Mouse (Mus musculus): Measurements from ENCODE around the gene Sorcs2. TPM values are rescaled to one million over a fixed set of nuclear protein-coding genes. Genes with fewer than 3 reads are reported as not detected.
"Not testable (repeated sequence)": the region's sequence is repeated elsewhere in the genome, so short reads cannot be mapped to it uniquely, and the experiment has no call there.

The Sorcs2 gene
- total RNA-seq, 2 experiments from 2014 or later = 58.4 to 58.7 TPM

DNA sequence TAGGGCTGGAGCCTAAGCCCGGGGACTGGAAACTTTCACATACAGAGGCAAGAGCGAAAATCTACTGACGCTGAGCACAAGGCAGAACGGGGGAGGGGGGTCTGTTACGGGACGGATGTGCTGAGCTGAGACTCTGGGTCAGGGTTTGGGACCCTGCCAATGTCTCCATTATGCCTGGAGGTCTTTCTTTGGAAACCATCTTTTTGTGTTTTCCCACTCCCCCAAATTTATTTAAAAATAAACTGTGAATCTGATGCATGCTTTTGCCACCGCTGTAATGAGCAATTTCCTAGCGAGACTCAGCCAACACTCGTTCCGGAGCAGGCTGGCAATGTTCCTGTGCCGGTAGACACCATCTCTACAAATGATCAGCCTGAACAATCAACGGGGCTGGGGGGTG lies 137.1 kb downstream of the Sorcs2 start:
- intact Hi-C loops (cut with DNase I) = no loop called here
- DNase-seq (ENCODE audit: extremely low spot score in 1 of 2, low spot score in 2 of 2) = peak in 1 of 2 experiments; percentile 46

DNA sequence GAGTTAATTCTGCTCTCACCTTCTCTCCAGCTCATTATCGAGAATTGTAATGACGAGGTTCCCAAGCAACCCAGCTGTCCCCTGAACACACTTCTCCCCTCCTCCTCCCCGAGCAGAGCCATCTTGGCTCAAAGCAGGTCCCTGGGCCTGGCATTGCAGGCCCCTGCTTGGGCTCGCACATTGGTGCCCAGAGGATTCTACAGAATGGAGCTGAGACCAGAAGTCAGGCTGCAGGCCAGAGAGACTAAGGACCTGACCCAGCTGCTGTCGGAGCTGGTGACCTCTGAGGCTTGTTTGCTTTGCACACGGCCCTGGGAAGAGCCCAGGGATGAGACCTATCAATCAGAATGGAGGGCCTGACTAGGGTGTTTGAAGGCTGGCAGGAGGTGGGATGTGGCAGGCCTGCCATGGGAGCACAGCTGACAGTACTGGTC lies 138.2 kb downstream of the Sorcs2 start:
- no peak for DNase-seq (ENCODE audit: extremely low spot score in 1 of 2, low spot score in 2 of 2)

DNA sequence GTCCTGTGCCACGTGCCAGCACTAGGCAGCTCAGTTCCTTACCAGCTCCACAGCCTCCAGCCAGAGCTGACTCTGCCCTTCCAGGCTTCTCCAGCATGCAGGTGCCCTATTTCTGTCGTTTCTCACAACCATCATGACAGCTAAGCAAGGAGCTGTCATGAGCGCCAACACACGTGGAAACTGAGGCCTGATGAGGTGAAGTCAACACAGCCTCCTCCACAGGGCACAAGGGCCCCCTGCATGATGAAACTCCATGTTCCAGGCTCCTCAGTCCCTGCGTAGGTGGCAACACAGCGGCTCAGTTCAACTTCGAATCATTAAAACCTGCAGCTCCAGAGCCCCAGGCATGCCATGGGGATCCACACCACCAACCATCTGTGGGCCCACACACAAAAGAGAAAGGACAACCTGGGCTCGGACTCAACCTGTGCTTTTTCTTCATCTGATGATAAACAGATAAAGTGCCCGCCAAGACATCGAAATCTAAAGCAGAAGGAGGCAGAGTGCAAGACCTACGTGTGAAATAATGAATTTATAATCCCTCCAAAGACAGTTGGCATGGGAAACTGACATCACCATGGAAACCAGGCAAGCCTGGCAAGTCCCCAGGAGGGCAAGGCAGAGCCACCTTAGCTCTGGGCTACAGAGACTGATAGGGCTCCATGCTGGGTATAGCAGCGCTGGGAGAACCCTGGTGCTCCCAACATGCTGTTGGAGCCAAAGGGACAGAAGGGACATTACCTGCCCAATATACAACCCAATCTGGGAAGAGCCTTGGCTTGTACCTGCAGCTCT lies 139.4 kb downstream of the Sorcs2 start:
- intact Hi-C loops (cut with DNase I) = no loop called here
- no peak for DNase-seq (ENCODE audit: extremely low spot score in 1 of 2, low spot score in 2 of 2)

More for the DNA sequence above, 138.2 kb downstream of the Sorcs2 start:
- intact Hi-C loops (cut with DNase I) = no loop called here

DNA sequence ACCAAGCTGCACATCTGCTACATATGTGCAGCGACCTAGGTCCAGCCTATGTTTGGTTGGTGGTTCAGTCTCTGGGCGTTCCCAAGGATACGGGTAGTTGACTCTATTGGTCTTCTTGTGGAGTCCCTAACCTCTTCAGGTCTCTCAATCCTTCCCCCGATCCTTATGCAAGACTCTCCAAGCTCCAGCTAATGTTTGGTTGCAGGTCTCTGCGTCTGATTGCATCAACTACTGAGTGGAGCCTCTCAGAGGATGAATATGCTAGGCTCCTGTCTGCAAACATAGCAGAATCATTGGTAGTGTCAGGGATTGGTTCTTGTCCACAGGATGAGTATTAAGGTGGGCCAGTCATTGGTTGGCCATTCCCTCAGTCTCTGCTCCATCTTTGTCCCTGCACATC lies 140.9 kb downstream of the Sorcs2 start:
- DNase-seq (ENCODE audit: extremely low spot score in 1 of 2, low spot score in 2 of 2) = no peak
- intact Hi-C loops (cut with DNase I) = no loop called here

DNA sequence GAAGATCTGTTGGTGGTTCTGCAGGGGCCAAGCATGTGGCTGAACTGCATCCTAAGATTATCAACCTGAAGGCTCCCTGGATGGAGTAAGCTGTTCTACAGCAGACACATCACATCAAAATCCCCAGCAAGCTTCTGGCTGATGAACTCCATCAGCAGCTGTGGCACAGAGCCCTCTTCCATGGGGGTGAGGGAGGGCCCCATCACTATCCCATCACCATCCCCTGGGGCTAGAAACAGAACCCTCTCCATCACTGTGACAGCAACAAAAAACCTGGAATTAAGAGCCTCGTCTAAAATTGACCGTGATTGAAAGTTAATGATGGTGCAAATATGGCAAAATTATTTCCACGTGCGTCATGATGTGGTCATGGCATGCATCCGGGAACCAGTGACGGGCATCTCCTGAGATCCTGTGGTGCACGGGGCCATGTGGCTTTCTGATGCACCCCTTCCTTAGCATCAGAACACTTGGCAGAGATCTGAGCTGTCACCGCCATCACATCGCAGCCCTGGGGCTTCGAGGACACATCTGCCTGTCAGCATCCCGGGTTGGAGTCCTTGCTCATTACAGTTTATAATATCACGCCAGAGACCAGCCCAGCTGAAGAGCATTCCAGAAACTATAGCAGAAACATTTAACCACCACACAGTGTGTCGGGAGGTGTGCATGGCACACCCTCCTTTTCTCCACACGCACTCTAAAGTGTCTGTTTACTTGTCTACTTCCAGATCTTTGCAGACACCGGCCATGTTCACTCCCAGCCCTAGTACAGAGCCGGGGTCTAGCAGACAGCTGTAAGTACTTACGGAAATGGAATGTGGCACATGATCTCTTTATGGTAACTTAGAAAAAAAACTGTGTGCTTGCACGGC lies 143.1 kb downstream of the Sorcs2 start:
- intact Hi-C loops (cut with DNase I) = no loop called here
- DNase-seq (ENCODE audit: extremely low spot score in 1 of 2, low spot score in 2 of 2) = no peak

DNA sequence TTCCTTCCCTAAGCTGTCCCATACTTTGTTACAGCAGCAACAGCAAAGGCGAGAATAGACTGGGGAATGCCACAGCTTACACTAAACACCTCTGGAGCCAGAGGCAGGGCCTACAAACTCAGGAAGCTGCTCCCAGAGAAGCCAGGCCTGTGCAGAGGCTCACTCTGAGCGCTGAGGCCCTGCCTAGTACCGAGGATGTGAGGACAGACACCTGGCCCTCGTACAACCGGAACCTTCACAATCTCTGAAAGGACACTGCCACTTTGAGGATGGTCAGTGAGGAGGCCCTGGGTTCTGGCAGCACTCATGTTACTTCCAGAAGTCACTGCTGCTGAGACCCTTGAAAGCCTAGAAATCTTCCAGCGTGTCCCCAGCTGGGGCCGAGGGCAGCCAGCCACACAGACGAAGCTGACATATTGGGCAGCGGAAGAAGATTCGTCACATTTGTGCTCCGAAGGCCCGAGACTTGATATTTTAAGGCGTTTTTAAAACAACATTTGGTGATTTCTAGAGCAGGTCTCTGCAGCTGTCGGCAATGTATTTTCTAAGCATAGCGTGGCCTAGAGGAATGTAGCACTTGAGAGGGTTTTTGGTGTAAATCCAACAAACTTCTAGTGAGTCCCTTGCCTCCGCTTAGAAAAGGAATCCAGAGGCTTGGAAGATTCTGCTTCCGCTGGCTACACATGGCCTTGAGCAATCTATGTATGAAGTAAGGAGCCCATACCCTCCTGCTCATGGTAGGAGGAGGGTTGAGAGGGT lies 145.0 kb downstream of the Sorcs2 start:
- intact Hi-C loops (cut with DNase I) = no loop called here
- no peak for DNase-seq (ENCODE audit: extremely low spot score in 1 of 2, low spot score in 2 of 2)

DNA sequence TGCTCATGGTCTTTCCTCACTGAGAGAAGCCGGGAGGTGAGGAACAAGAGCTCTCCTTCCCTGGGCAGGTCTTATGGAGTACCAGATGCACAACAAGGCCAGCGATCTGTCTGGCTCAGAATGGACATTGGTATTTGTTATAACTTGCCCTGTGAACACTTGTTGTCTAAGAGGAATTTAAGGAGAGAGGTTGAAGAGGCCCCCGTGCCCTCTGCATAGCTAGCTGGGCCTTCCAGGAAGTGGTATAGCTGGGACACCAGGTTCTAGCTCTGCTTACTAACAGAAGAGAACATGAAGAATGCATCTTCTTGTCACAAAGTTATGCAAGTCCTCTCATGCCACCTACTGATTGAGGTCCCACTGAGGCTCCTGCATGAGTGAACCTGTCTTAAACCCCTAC lies 149.9 kb downstream of the Sorcs2 start:
- intact Hi-C loops (cut with DNase I) = no loop called here
- DNase-seq (ENCODE audit: extremely low spot score in 1 of 2, low spot score in 2 of 2) = no peak

DNA sequence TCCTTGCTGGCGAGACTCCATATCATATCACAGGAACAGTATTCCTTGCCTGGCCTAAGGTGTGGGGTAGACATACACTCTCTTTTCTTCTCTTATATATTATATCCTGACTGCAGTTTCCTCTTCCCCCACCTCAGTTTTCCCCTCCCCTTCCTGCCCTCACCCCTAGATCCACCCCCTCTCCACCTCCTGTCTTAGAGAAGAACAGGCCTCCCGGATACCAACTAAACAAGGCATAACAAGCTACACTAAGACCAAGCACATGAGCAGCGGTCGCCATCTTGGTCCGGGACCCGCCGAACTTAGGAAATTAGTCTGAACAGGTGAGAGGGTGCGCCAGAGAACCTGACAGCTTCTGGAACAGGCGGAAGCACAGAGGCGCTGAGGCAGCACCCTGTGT lies 160.4 kb downstream of the Sorcs2 start:
- intact Hi-C loops (cut with DNase I); DNase-seq (ENCODE audit: extremely low spot score in 1 of 2, low spot score in 2 of 2): not testable (repeated sequence)

DNA sequence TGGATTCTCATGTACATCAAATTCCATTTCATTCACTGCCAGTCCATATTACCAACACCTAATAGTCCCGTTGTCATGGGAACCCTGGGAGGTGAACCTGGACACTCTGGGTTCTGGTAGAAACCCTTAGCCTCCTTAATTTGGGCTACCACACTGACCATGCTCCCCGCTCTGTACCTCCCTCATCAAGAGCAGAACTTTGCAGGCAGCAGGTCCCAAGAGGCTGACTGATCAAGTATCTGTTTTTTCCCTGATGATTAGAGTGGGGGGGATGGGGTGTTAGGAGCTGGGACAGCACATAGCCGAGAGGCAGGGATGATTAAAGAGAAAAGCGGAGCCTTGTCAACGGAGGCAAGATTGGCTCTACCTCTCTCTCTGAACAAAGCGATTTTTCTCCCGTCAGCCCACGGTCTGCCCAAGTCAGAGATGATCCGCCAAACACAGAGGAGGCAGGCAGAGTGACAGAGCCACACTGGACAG lies 167.6 kb downstream of the Sorcs2 start:
- no peak for DNase-seq (ENCODE audit: extremely low spot score in 1 of 2, low spot score in 2 of 2)
- intact Hi-C loops (cut with DNase I) = no loop called here

DNA sequence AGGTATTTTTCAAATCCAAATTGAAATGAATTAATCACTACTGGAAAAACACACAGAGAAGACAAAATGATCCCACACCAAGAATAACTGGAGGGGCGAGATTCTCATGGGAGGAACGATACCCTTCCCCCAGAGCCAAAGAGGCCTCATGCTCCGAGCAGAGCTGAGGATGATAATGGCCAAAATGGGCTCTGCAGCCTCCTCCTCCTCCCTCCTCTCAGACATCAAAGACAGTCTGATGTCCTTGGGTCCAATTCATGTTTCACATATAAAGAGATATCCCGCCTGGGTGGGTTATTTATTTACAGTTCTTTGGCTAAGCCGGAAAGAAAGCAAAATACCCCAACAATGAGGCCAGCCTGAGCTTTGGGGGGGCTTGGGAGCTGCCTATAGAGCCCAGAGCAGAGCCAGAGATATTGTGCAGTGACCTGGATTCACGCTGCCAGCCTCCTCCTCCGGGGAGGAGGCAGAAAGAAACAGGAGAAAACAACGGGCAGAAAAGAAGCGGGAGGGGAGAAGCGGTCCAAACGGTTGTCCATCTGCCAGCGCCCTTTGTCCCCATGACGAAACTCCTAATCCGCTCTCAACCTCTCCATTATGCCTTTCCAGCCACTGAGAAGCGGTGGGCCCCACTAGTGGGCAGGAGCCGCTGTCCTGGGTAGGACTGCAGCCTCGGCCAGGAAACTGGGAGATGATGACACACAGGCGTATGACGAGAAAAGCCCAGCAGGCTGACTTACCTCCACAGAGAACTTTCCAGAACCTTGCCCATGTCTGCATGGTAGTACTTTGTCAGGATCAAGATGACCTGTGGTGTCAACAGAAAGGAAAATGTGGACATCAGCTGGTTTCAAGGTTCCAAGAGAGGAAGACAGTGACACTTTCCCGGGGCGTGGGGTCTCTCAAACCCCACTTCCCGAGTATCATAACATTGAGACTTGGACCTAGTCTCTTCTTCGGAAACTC lies 169.3 kb downstream of the Sorcs2 start:
- no peak for DNase-seq (ENCODE audit: extremely low spot score in 1 of 2, low spot score in 2 of 2)
- intact Hi-C loops (cut with DNase I) = loop anchor here (10.0 kb wide), 1 partner anchor 166 kb away; the partner anchor contains the start of gene Sorcs2

DNA sequence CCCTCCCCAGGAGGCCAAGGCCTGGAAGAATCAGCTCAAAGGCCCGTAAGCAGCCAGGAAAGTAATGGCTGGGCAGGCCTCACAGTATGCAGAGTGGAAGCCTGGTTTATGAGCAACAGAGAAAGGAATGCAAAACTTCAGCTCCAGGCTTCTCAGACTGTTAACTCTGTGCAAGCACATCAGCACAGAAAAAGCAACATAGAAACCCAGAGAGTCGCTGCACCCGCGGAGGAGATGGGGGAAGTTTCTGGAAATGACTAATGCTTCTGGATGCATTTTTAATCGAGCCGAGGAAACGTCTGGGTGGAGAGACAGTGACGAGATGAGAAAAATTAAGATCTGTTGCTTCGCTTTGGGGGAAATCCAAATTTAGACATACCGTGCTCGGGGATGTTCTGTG lies 171.6 kb downstream of the Sorcs2 start:
- intact Hi-C loops (cut with DNase I) = loop anchor here (10.0 kb wide), 1 partner anchor 169 kb away; the partner anchor contains the start of gene Sorcs2
- DNase-seq (ENCODE audit: extremely low spot score in 1 of 2, low spot score in 2 of 2) = peak; percentile 26 to 53

DNA sequence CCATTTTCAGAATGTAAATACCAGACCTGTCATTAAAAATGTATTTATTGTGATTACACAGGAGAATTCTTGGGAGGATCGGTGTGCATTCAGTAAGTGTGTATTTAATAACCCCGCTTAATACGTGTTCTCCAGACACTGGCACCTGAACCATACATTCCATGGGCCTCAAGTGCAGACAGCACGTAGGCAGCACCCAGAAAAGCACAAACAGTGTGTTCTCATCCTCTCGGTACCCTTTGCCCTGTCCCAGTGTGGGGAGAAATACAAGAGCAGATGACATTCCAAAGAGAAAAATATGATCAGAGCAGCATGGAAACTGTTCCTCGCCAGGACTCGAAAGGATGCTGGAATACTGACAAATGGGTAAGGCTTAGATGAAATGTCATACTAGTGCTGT lies 172.1 kb downstream of the Sorcs2 start:
- intact Hi-C loops (cut with DNase I) = loop anchor here (10.0 kb wide), 1 partner anchor 169 kb away; the partner anchor contains the start of gene Sorcs2
- DNase-seq (ENCODE audit: extremely low spot score in 1 of 2, low spot score in 2 of 2) = no peak

DNA sequence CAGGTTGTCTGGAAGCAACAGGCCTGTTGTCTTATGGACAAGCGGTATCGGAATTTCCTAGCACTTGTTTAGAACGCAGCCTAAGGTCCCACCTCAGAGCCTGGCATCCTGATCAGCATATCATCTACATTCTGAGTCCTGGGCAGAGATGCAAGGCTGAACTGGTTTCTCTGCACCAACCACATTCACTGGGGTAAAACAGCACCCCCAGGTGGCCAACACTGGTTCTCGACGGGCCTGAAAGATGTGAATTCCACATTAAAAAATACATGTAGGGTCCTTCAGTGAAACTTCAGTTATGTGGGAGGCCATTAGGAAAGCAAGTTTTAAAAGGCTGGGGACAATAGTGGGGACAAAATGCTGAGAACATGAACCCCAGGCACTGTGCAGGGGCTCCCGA lies 174.2 kb downstream of the Sorcs2 start:
- intact Hi-C loops (cut with DNase I) = loop anchor here (5.0 to 10.0 kb wide), 2 partner anchors 171 to 191 kb away; partner anchors contain the start of gene Sorcs2
- peak; percentile 46 to 74 for DNase-seq (ENCODE audit: extremely low spot score in 1 of 2, low spot score in 2 of 2)

DNA sequence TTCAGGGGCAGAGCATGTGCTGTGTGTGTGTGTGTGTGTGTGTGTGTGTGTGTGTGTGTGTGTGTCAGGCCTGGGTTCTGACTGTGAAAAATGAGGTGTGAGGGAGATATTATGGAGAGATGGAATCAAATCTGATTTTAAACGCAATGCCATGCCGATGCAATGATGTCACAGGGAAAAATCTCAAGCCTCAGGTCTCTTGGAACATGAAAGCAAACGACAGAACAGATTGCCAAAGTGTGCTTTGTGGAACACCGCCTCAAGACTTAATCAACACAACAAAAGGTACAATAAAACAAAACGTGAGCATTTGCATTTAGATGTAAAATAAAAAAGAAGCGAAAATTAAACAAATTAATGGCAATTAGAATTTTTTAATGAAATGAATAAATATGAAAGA lies 177.3 kb downstream of the Sorcs2 start:
- intact Hi-C loops (cut with DNase I) = loop anchor here (5.0 to 10.0 kb wide), 2 partner anchors 174 to 188 kb away; partner anchors contain the start of gene Sorcs2
- no peak for DNase-seq (ENCODE audit: extremely low spot score in 1 of 2, low spot score in 2 of 2)

DNA sequence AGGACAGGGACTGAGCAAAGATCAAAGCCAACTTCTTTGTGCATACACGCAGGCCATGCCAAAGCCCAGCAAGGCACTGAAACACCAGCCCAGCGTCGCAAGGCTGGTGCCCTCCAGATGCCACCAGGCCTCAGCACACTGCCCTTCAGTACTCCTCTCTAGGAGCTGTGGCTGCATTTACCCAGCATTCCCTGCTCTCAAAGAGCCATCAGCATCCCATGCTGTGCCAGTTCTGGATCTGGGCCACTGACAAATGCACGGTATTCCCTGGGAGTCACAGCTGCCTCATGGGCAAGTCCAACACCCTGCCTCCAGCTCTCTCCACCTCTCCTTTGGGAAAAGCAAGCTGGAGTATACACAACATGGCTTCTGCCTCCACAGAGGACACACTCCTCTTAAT lies 177.8 kb downstream of the Sorcs2 start:
- intact Hi-C loops (cut with DNase I) = loop anchor here (5.0 to 10.0 kb wide), 2 partner anchors 175 to 188 kb away; partner anchors contain the start of gene Sorcs2
- no peak for DNase-seq (ENCODE audit: extremely low spot score in 1 of 2, low spot score in 2 of 2)

DNA sequence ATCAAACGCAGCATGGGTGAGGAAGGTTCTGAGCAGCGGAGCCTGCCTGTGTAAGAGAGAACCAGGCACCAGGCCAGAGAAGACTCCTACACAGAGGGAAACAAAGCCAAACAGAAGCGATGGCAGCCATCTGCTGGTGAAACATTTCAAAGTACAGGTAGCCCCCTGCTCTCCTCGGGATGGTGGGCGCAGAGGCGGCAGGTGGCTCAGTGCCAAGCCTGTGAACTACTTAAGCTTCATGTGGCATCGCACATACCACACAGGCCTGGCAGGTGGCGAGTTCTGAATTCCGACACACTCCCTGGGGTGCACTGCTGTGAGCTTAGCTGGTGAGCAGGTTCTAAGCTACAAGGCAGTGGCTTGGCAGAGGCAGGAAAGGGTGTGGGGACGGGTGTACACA lies 184.6 kb downstream of the Sorcs2 start:
- DNase-seq (ENCODE audit: extremely low spot score in 1 of 2, low spot score in 2 of 2) = peak; percentile 87 to 91
- intact Hi-C loops (cut with DNase I) = no loop called here

DNA sequence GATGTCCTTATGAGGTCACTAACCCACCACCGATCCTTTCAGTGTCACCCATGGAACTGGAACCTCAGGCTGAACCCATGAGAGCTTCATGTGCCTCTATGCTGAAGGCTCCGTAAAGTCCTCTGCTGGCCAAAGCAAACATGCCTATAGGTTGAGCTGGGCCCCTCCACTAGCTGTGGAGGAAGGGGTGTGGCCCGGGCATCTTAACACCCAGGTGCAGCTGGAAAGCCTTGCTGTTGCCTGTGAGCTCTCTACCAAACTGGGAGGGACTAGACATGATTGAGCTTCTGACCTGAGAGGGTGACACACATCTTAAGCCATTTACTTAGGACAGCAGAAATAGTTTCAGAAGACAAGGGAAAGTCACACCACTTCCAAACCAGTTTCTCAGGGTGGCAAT lies 189.1 kb downstream of the Sorcs2 start:
- DNase-seq (ENCODE audit: extremely low spot score in 1 of 2, low spot score in 2 of 2) = no peak
- intact Hi-C loops (cut with DNase I) = no loop called here

DNA sequence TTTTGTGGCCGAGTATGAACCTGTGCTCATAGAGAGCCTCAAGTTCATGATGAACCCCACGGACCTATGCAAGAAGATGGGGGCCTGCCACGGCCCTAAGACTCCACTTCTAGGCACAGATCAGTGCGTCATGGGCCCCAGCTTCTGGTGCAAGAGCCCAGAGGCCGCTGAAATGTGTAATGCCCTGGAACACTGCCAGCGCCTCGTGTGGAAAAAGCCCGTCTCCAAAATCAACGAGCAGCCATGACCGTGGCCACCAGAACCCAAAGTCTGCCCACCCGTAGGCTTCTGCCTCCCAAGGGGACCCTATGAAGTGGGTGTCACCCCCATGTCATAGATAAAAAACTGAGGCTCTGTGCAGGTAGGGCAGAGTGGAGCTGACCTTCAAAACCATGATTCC lies 192.5 kb downstream of the Sorcs2 start:
- no peak for DNase-seq (ENCODE audit: extremely low spot score in 1 of 2, low spot score in 2 of 2)
- intact Hi-C loops (cut with DNase I) = no loop called here

Data from left cerebral cortex, postnatal 10 days (tissue).